Mouse (Mus musculus) neural tube, embryonic 11.5 days (tissue): ENCODE data around the gene Vwc2l. TPM values are rescaled to one million over a fixed set of nuclear protein-coding genes. Genes with fewer than 3 reads are reported as not detected.

Experiments
- ATAC-seq: fragments of 200-750 bp; cut with Nextera tagmentation; 2 replicates; pipeline ENCODE4 v1.8.0; 2017; ENCODE audit warnings: moderate number of reproducible peaks, mild to moderate bottlenecking, moderate TSS enrichment, moderate library complexity; ENCODE audit not compliant: insufficient read depth, low FRiP score, low TSS enrichment
- DNase-seq: peaks from one replicate; pipeline ENCODE4 v3.0.0-alpha.2; 2015; ENCODE audit warnings: low spot score
- H3K27ac ChIP-seq: fragments of 300-500 bp; sonication (generic); 2 replicates; pipeline ENCODE4 v1.5.1; 2014; ENCODE audit warnings: low read depth, mild to moderate bottlenecking, low read length
- H3K27me3 ChIP-seq: fragments of 300-500 bp; sonication (generic); 2 replicates; pipeline ENCODE4 v1.6.1; 2014; ENCODE audit warnings: mild to moderate bottlenecking, low read length, mixed read lengths; ENCODE audit not compliant: control insufficient read depth, insufficient read depth
- H3K36me3 ChIP-seq: fragments of 300-500 bp; sonication (generic); 2 replicates; pipeline ENCODE4 v1.6.1; 2014; ENCODE audit warnings: mild to moderate bottlenecking, low read length, moderate library complexity, mixed read lengths; ENCODE audit not compliant: control insufficient read depth, insufficient read depth
- H3K4me1 ChIP-seq: fragments of 300-500 bp; sonication (generic); 2 replicates; pipeline ENCODE4 v1.6.1; 2014; ENCODE audit warnings: low read length, mixed read lengths; ENCODE audit not compliant: control insufficient read depth, insufficient read depth
- H3K4me2 ChIP-seq: fragments of 300-500 bp; sonication (generic); 2 replicates; pipeline ENCODE4 v1.6.1; 2014; ENCODE audit warnings: low read depth, mild to moderate bottlenecking, moderate library complexity
- H3K4me3 ChIP-seq: fragments of 300-500 bp; sonication (generic); 2 replicates; pipeline ENCODE4 v1.5.1; 2014; ENCODE audit warnings: low read depth, low read length
- H3K9ac ChIP-seq: fragments of 300-500 bp; sonication (generic); 2 replicates; pipeline ENCODE4 v1.6.1; 2014; ENCODE audit warnings: mild to moderate bottlenecking, low read length
- H3K9me3 ChIP-seq: fragments of 300-500 bp; sonication (generic); 2 replicates; pipeline ENCODE4 v1.6.1; 2016; ENCODE audit warnings: low read length; ENCODE audit not compliant: control insufficient read depth
- WGBS: fragments of 180-500 bp; shearing (Covaris S2); extraction: QIAGEN DNeasy Blood & Tissue Kit; methylation state at CpG from one replicate; pipeline ENCODE4 v1.1.7; 2014; 5-methylcytosine and 5-hydroxymethylcytosine counted together
- polyA plus RNA-seq: library from polyadenylated mRNA; unstranded; fragments of >200 nt; fragmentation: Nextera tagmentation; extraction: Ambion mirVana; gene quantifications from 2 replicates; pipeline ENCODE4 v1.2.1, GENCODE M21; 2014

Vwc2l gene
- polyA plus RNA-seq, 1 experiment from 2014 or later = 0.65 TPM

- no peaks in the 10 kb centered on the region for H3K9me3 ChIP-seq
- H3K4me2 ChIP-seq = no peak overlapping the region
- 87% methylated on average over 4 of the region's 4 CpGs for WGBS
- no peaks in the 10 kb centered on the region for H3K4me1 ChIP-seq
- DNase-seq (no peak), ATAC-seq (no peak)
- H3K27me3 ChIP-seq = no peaks in the 10 kb centered on the region
- no peak overlapping the region for H3K4me3 ChIP-seq
- no peak overlapping the region for H3K27ac ChIP-seq
- no peaks in the 10 kb centered on the region for H3K36me3 ChIP-seq
- H3K9ac ChIP-seq = no peak overlapping the region
These were observed 207.5 kb downstream of the Vwc2l start for GRCm38 (mm10) chr1:70933016-70933415.
